Mouse (Mus musculus): ENCODE data around the gene Pias4. TPM values are rescaled to one million over a fixed set of nuclear protein-coding genes. Genes with fewer than 3 reads are reported as not detected.
A peak's percentile ranks its signal among the peaks of the same experiment; 100 is the strongest.
"Not testable (repeated sequence)": the region's sequence is repeated elsewhere in the genome, so short reads cannot be mapped to it uniquely, and the experiment has no call there.

The Pias4 gene
- polyA plus RNA-seq, 1 experiment = 36.8 TPM

DNA sequence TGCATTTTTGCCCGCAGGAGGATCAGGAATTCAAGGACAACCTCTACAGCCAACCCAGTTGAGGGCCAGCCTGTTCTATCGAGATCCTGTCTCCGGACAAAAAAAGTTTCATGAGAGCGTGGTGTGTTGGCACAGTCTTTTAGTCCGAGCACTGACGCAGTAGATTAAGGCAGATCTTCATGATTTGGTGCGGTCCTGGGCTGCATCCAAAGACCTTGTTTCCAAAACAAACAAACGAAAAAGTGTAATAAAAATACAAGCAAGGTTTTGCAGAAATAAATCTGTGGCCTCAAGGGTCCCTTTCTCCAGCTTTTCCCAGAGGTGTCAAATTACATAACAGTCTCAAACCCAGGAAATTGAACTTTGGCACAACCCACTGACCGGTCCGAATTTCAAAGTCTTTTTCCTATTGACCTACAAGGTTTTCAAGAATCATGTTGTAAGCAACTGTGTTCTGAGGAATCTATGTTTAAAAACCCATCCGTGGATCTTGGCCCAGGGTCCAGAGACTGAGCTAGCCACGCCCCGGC, 8.3 kb upstream of the Pias4 start:
- H3K9ac ChIP-seq (ENCODE audit: low read depth, poor library complexity, severe bottlenecking) = peak overlapping the region; percentile 37; the same call in 1 of the 2 replicates
- TF ChIP-seq POLR2A (IDR thresholded peaks at IDR 0.05; ENCODE audit: insufficient read depth, low read length) (no peak), EP300 (IDR thresholded peaks at IDR 0.05; ENCODE audit: insufficient read depth, low read depth, low read length) (no peak), CTCF (IDR thresholded peaks at IDR 0.05; ENCODE audit: low read depth, low read length) (no peak)
- peak overlapping the region; percentile 55 for H3K4me3 ChIP-seq (ENCODE audit: low read depth, low read length)
- peaks cover 41% of the 10 kb centered on the region for H3K36me3 ChIP-seq (ENCODE audit: control insufficient read depth, insufficient read depth, low read length, poor library complexity, severe bottlenecking)
- H3K9me3 ChIP-seq (replicated peaks; ENCODE audit: control insufficient read depth, insufficient read depth, low read length, poor library complexity, severe bottlenecking) = no peaks in the 10 kb centered on the region
- peak overlapping the region; percentile 39 for H3K27ac ChIP-seq (ENCODE audit: insufficient read depth, low read length)
- H3K27me3 ChIP-seq (ENCODE audit: control insufficient read depth, insufficient read depth, low read length, poor library complexity, severe bottlenecking) = no peaks in the 10 kb centered on the region
- no peaks in the 10 kb centered on the region for H3K4me1 ChIP-seq (ENCODE audit: control insufficient read depth, insufficient read depth, low read length)

DNA sequence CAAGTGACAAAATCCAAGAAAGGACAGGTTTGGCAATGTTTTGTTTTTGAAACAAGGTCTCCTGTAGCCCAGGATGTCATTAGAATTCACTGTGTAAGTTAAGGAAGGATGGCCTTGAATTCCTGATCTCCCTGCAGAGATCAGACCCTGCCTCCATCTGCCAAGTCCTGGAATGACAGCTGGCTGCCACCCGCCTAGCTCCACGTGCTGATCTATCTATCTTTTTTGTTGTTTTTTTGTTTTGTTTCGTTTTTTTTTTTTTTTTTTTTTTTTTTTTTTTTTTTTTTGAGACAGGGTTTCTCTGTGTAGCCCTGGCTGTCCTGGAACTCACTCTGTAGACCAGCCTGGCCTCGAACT, 7.6 kb upstream of the Pias4 start:
- Histone ChIP-seq H3K9ac (ENCODE audit: low read depth, poor library complexity, severe bottlenecking) (peak overlapping the region; percentile 37; the same call in 1 of the 2 replicates), H3K36me3 (ENCODE audit: control insufficient read depth, insufficient read depth, low read length, poor library complexity, severe bottlenecking) (peaks cover 34% of the 10 kb centered on the region), H3K27ac (ENCODE audit: insufficient read depth, low read length) (peak overlapping the region; percentile 39; the same call in 1 of the 2 replicates)
- H3K4me1 ChIP-seq (ENCODE audit: control insufficient read depth, insufficient read depth, low read length); H3K9me3 ChIP-seq (replicated peaks; ENCODE audit: control insufficient read depth, insufficient read depth, low read length, poor library complexity, severe bottlenecking); H3K4me3 ChIP-seq (ENCODE audit: low read depth, low read length); H3K27me3 ChIP-seq (ENCODE audit: control insufficient read depth, insufficient read depth, low read length, poor library complexity, severe bottlenecking): not testable (repeated sequence)

DNA sequence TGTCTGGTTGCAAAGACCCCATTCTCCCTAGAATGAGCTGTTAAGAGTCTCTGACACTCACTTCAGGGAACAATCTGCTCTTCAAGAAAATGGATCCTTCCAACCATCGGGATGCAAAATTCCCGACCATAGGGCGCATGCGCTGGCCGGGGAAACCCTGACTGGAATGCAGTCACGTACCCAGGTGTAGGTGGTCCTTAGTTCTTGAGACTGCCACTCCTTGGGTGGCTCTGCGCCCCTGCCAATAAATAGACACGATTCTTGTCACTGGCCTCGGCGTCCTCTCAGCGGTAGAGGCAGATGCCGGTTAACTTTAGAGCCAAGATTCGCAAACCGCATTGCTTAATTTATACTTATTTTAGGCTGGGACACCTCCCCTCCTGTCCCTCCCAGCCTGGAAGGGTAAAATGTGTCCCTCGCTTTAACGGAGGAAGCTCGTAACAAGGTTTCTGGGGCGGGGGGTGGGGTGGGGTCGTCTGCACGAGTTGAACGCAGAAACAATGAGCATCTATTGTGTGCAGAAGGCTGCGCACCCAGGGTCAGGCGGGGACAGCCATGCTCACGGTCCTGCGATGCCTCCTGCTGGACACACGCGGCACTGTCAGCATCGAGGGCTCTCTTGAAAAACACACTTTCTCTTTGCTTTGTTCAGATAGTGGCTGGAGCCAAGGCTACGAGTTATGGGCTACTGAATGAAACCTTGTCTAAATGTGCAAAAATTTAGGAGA, 7.1 kb upstream of the Pias4 start:
- peak overlapping the region; percentile 37 for H3K9ac ChIP-seq (ENCODE audit: low read depth, poor library complexity, severe bottlenecking)
- H3K4me1 ChIP-seq (ENCODE audit: control insufficient read depth, insufficient read depth, low read length) = no peaks in the 10 kb centered on the region
- peaks cover 29% of the 10 kb centered on the region for H3K36me3 ChIP-seq (ENCODE audit: control insufficient read depth, insufficient read depth, low read length, poor library complexity, severe bottlenecking)
- peak overlapping the region; percentile 68 for H3K4me3 ChIP-seq (ENCODE audit: low read depth, low read length)
- H3K27ac ChIP-seq (ENCODE audit: insufficient read depth, low read length) = peak overlapping the region; percentile 64
- H3K9me3 ChIP-seq (replicated peaks; ENCODE audit: control insufficient read depth, insufficient read depth, low read length, poor library complexity, severe bottlenecking) = no peaks in the 10 kb centered on the region
- no peaks in the 10 kb centered on the region for H3K27me3 ChIP-seq (ENCODE audit: control insufficient read depth, insufficient read depth, low read length, poor library complexity, severe bottlenecking)
- no peak for TF ChIP-seq EP300 (IDR thresholded peaks at IDR 0.05; ENCODE audit: insufficient read depth, low read depth, low read length)
- no peak for TF ChIP-seq CTCF (IDR thresholded peaks at IDR 0.05; ENCODE audit: low read depth, low read length)
- no peak for TF ChIP-seq POLR2A (IDR thresholded peaks at IDR 0.05; ENCODE audit: insufficient read depth, low read length)

DNA sequence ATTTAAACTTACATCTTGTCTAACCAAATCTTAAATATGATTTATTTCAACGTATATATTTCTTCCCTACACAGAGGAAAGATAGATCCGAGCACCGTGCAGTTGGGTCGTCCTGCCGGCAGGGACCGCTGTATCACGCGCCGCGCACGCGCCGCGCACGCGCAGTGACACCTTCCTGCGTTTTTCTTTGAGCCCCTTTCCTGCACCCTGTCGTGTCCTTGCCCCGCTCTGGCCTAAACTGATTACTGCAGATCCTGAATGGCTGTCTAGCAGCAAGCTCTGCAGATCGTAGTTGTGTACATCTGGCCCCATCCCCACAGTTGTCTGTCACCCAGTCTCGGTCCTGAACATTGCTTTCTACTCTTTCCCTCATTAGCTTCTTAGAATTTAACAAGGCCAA, 5.4 kb upstream of the Pias4 start:
- peak overlapping the region; percentile 44 for H3K4me3 ChIP-seq (ENCODE audit: low read depth, low read length)
- H3K27me3 ChIP-seq (ENCODE audit: control insufficient read depth, insufficient read depth, low read length, poor library complexity, severe bottlenecking) = no peaks in the 10 kb centered on the region
- peak overlapping the region; percentile 29 for H3K9ac ChIP-seq (ENCODE audit: low read depth, poor library complexity, severe bottlenecking)
- no peaks in the 10 kb centered on the region for H3K4me1 ChIP-seq (ENCODE audit: control insufficient read depth, insufficient read depth, low read length)
- peaks cover 13% of the 10 kb centered on the region for H3K36me3 ChIP-seq (ENCODE audit: control insufficient read depth, insufficient read depth, low read length, poor library complexity, severe bottlenecking)
- TF ChIP-seq EP300 (IDR thresholded peaks at IDR 0.05; ENCODE audit: insufficient read depth, low read depth, low read length) = no peak
- TF ChIP-seq POLR2A (IDR thresholded peaks at IDR 0.05; ENCODE audit: insufficient read depth, low read length) = no peak
- no peak for TF ChIP-seq CTCF (IDR thresholded peaks at IDR 0.05; ENCODE audit: low read depth, low read length)
- H3K27ac ChIP-seq (ENCODE audit: insufficient read depth, low read length) = peak overlapping the region; percentile 79
- no peaks in the 10 kb centered on the region for H3K9me3 ChIP-seq (replicated peaks; ENCODE audit: control insufficient read depth, insufficient read depth, low read length, poor library complexity, severe bottlenecking)

DNA sequence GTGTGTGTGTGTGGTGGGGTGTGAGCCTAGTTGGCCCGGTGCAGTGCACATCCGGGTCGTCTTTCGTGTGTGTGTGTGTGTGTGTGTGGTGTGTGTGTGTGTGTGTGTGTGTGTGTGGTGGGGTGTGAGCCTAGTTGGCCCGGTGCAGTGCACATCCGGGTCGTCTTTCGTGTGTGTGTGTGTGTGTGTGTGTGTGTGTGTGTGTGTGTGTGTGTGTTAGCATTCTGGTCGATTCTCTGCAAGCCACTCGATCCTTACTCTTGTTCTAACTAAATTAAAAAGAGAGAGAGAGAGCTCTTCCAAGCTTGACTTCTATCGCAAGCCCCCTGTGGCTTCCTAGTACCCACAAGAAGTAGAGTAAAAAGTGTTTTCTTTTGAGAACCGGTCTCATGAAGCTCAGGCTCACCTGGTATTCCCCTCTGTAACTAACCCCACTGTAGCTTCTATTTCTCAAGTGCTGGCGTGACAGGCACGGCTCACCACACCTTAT, 1.7 kb upstream of the Pias4 start:
- not testable (repeated sequence) for H3K9me3 ChIP-seq (replicated peaks; ENCODE audit: control insufficient read depth, insufficient read depth, low read length, poor library complexity, severe bottlenecking); H3K27ac ChIP-seq (ENCODE audit: insufficient read depth, low read length); H3K36me3 ChIP-seq (ENCODE audit: control insufficient read depth, insufficient read depth, low read length, poor library complexity, severe bottlenecking); H3K4me1 ChIP-seq (ENCODE audit: control insufficient read depth, insufficient read depth, low read length); H3K27me3 ChIP-seq (ENCODE audit: control insufficient read depth, insufficient read depth, low read length, poor library complexity, severe bottlenecking)
- Histone ChIP-seq H3K9ac (ENCODE audit: low read depth, poor library complexity, severe bottlenecking) (peak overlapping the region; percentile 35; the same call in 1 of the 2 replicates), H3K4me3 (ENCODE audit: low read depth, low read length) (0 out of 2 replicates have a peak overlapping the region, but pooled peaks have one; percentile 29)

DNA sequence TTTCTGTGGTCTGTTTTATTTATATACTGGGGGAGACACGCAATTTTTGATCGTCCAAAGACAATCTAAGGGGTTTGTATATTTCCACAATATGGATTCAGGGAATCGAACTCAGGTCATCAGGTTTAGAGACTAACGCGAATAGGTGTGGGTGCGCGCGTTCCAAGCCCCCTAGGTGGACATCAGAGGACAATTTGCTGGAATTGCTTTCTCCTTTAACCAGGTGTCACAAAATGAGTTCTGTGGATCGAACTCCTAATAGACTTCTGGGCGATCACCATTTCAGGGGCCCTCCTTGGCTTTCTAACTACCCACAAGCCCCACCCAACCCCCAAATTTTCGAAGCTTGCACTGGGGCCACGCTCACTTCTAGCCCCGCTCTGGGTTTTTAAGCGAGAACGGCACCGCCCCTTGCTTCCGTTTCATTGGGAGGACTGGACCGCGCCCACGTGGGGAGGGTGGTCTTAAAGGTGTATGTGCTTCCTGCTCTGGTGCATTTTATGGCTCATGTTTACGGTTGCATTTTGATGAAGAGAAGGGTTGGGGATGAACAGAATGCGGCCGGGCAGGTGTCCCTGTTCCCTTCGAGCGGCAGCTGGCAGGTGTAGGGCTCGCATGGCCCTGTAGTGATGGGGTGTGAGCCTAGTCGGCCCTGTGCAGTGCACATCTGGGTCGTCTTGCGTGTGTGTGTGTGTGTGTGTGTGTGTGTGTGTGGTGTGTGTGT, 960 bp upstream of the Pias4 start:
- peak overlapping the region; percentile 82 for H3K4me3 ChIP-seq (ENCODE audit: low read depth, low read length)
- H3K4me1 ChIP-seq (ENCODE audit: control insufficient read depth, insufficient read depth, low read length) = no peaks in the 10 kb centered on the region
- no peak for TF ChIP-seq EP300 (IDR thresholded peaks at IDR 0.05; ENCODE audit: insufficient read depth, low read depth, low read length)
- peak; percentile 39 for TF ChIP-seq POLR2A (IDR thresholded peaks at IDR 0.05; ENCODE audit: insufficient read depth, low read length)
- TF ChIP-seq CTCF (IDR thresholded peaks at IDR 0.05; ENCODE audit: low read depth, low read length) = no peak
- peak overlapping the region; percentile 89 for H3K27ac ChIP-seq (ENCODE audit: insufficient read depth, low read length)
- peak overlapping the region; percentile 79 for H3K9ac ChIP-seq (ENCODE audit: low read depth, poor library complexity, severe bottlenecking)
- H3K36me3 ChIP-seq (ENCODE audit: control insufficient read depth, insufficient read depth, low read length, poor library complexity, severe bottlenecking) = peaks cover 3% of the 10 kb centered on the region; the same call in 1 of the 2 replicates
- no peaks in the 10 kb centered on the region for H3K9me3 ChIP-seq (replicated peaks; ENCODE audit: control insufficient read depth, insufficient read depth, low read length, poor library complexity, severe bottlenecking)
- H3K27me3 ChIP-seq (ENCODE audit: control insufficient read depth, insufficient read depth, low read length, poor library complexity, severe bottlenecking) = no peaks in the 10 kb centered on the region
